Mouse (Mus musculus) liver, postnatal 0 days (tissue): ENCODE measurements around the gene Fam166b. TPM values are rescaled to one million over a fixed set of nuclear protein-coding genes. Genes with fewer than 3 reads are reported as not detected.

Experiments
- ATAC-seq: fragments of 200-750 bp; cut with Nextera tagmentation; 2 replicates; pipeline ENCODE4 v1.8.0; 2017; ENCODE audit warnings: mild to moderate bottlenecking, moderate library complexity
- DNase-seq: peaks from one replicate; pipeline ENCODE4 v3.0.0-alpha.2; 2016
- H3K27ac ChIP-seq: fragments of 300-500 bp; sonication (generic); 2 replicates; pipeline ENCODE4 v1.5.1; 2014; ENCODE audit warnings: antibody characterized with exemption, moderate library complexity, mild to moderate bottlenecking, low read depth
- H3K27me3 ChIP-seq: fragments of 300-500 bp; sonication (generic); 2 replicates; pipeline ENCODE4 v1.6.1; 2014; ENCODE audit warnings: low read length, control low read depth, mixed read lengths; ENCODE audit not compliant: insufficient read depth
- H3K36me3 ChIP-seq: fragments of 300-500 bp; sonication (generic); replicated peaks from 2 replicates; pipeline ENCODE4 v1.6.1; 2014; ENCODE audit warnings: mild to moderate bottlenecking, control low read depth, low read length, moderate library complexity, mixed read lengths; ENCODE audit not compliant: insufficient read depth
- H3K4me1 ChIP-seq: fragments of 300-500 bp; sonication (generic); 2 replicates; pipeline ENCODE4 v1.6.1; 2014; ENCODE audit warnings: antibody characterized with exemption, mild to moderate bottlenecking, control low read depth; ENCODE audit not compliant: insufficient read depth
- H3K4me2 ChIP-seq: fragments of 300-500 bp; sonication (generic); 2 replicates; pipeline ENCODE4 v1.6.1; 2014; ENCODE audit warnings: low read depth, mild to moderate bottlenecking, low read length, moderate library complexity, mixed read lengths
- H3K4me3 ChIP-seq: fragments of 300-500 bp; sonication (generic); 2 replicates; pipeline ENCODE4 v1.5.1; 2014; ENCODE audit warnings: low read depth, low read length
- H3K9ac ChIP-seq: fragments of 300-500 bp; sonication (generic); replicated peaks from 2 replicates; pipeline ENCODE4 v1.6.1; 2014; ENCODE audit warnings: mild to moderate bottlenecking, moderate library complexity
- H3K9me3 ChIP-seq: fragments of 300-500 bp; sonication (generic); 2 replicates; pipeline ENCODE4 v1.6.1; 2016; ENCODE audit warnings: mild to moderate bottlenecking, control low read depth, low read length, mixed read lengths
- CTCF ChIP-seq: sonication (generic); IDR thresholded peaks from 2 replicates; pipeline ENCODE4 v1.5.1; 2016; ENCODE audit warnings: antibody characterized with exemption, low read depth
- EP300 ChIP-seq: IDR thresholded peaks from 2 replicates; pipeline ENCODE4 v1.6.1; 2016; ENCODE audit warnings: antibody characterized with exemption, low read depth, mild to moderate bottlenecking
- WGBS: fragments of 180-500 bp; shearing (Covaris S2); extraction: QIAGEN DNeasy Blood & Tissue Kit; methylation state at CpG from one replicate; pipeline ENCODE4 v1.1.7; 2014; ENCODE audit not compliant: insufficient replicate concordance; 5-methylcytosine and 5-hydroxymethylcytosine counted together
- polyA plus RNA-seq: library from polyadenylated mRNA; unstranded; fragments of >200 nt; fragmentation: Nextera tagmentation; extraction: Ambion mirVana; gene quantifications from 2 replicates; pipeline ENCODE4 v1.2.1, GENCODE M21; 2015

The Fam166b gene
- polyA plus RNA-seq, 1 experiment from 2014 or later, result 0.14 TPM

DNA sequence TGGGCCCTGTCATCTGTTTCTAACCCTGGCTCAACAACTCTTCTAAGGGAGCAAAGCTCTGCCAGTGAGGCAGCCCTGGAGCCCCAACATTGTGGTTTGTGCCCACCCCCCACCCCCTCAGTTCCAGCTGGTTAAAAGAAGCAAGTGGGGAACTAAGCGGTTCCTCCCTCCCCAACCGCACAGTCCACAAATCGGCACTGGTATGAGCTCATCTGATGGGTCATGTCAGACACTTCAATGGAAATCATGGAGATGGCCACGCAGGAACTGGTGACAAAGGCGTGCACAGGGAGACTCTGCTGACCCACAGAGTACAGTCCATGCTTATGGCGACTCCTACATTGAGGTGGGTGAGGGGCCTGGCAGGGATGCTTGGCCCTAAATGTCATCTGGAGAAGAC lies 37.0 kb upstream of the Fam166b start:
- DNase-seq (no peak), ATAC-seq (no peak)
- Histone ChIP-seq H3K27me3 (no peaks in the 10 kb centered on the region), H3K4me1 (no peaks in the 10 kb centered on the region), H3K9ac (no peak overlapping the region), H3K4me2 (no peak overlapping the region), H3K9me3 (no peaks in the 10 kb centered on the region), H3K4me3 (no peak overlapping the region), H3K36me3 (no peaks in the 10 kb centered on the region), H3K27ac (no peak overlapping the region)
- TF ChIP-seq CTCF (no peak), EP300 (no peak)
- 60% methylated on average over 6 of the region's 6 CpGs for WGBS

DNA sequence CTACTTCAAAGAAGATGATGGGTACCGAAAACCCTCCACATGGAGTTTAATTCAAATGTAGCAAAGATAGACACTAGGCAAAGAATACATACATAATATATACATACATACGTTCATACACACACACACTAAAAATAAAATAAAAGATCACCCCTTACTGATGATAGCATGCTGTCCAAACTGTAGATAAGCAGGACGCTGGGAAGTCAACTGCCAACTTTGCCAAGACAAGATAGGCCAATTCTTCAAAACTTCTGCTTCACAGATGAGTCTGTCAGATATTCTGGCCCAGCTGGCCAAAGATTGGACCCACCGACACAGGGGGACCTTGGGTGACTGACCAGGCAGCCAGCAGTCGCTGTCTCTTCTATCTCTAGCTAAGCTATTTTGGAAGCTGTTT lies 34.2 kb upstream of the Fam166b start:
- H3K27ac ChIP-seq, result no peak overlapping the region
- no peaks in the 10 kb centered on the region for H3K27me3 ChIP-seq
- no peak for TF ChIP-seq CTCF
- TF ChIP-seq EP300, result no peak
- H3K9ac ChIP-seq, result no peak overlapping the region
- no peaks in the 10 kb centered on the region for H3K4me1 ChIP-seq
- ATAC-seq (no peak), DNase-seq (no peak)
- 68% methylated on average over 5 of the region's 5 CpGs for WGBS
- H3K4me3 ChIP-seq, result no peak overlapping the region
- H3K4me2 ChIP-seq, result no peak overlapping the region
- H3K9me3 ChIP-seq, result no peaks in the 10 kb centered on the region
- no peaks in the 10 kb centered on the region for H3K36me3 ChIP-seq

DNA sequence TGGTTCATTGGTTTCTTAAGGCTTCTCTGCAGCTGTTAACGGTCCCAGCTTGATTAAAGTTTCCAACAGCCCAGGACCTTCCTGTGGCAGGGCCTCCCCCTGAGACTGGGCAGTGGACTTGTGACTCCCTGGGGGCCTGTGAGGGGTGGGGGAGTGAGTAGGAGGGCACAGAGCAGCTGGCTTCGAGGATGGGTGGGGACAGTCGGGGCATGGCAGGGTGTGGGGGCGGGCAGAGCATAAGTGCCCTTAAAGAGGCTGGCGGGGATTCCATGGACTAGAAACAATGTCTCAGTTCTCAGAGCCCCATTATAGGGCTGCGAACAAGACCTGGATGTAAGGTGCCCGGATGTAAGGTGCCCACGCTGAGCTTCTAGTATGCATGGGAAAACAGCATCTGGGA lies 28.2 kb upstream of the Fam166b start:
- Histone ChIP-seq H3K27ac (peak overlapping the region; percentile 51), H3K4me2 (no peak overlapping the region), H3K27me3 (peaks cover 27% of the 10 kb centered on the region), H3K36me3 (no peaks in the 10 kb centered on the region; the same call in 1 of the 2 replicates), H3K4me3 (no peak overlapping the region), H3K9ac (no peak overlapping the region), H3K9me3 (no peaks in the 10 kb centered on the region), H3K4me1 (peaks cover 13% of the 10 kb centered on the region)
- DNase-seq (peak; percentile 51), ATAC-seq (peak; percentile 50; the same call in 1 of the 2 replicates)
- WGBS, result 28% methylated on average over 8 of the region's 8 CpGs
- TF ChIP-seq EP300 (no peak), CTCF (no peak)

DNA sequence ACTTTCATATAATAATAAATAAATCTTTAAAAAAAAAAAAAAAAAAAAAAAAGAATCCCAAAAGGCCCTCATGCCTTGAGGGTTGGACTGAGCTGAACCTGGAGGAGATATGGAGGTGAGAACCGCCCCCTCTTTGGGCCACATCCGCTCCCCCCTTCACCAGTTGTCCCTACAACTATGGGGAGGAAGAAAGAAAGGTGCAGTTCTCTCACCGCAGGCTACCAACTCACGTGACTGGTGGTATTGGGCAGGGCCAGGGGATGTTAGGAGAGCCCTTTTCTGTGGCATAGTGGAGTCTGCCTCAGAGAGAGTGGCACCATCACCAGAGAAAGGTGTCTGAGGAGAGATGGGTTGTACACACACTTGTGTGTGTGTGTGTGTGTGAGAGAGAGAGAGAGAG lies 27.5 kb upstream of the Fam166b start:
- peaks cover 13% of the 10 kb centered on the region for H3K4me1 ChIP-seq
- no peak overlapping the region for H3K9ac ChIP-seq
- no peak for TF ChIP-seq CTCF
- ATAC-seq (peak; percentile 32; the same call in 1 of the 2 replicates), DNase-seq (peak; percentile 17)
- no peak overlapping the region for H3K4me3 ChIP-seq
- no peaks in the 10 kb centered on the region; the same call in 1 of the 2 replicates for H3K36me3 ChIP-seq
- H3K27me3 ChIP-seq, result peaks cover 27% of the 10 kb centered on the region
- no peak overlapping the region for H3K4me2 ChIP-seq
- 25% methylated on average over 4 of the region's 4 CpGs for WGBS
- H3K27ac ChIP-seq, result peak overlapping the region; percentile 51; the same call in 1 of the 2 replicates
- H3K9me3 ChIP-seq, result no peaks in the 10 kb centered on the region

DNA sequence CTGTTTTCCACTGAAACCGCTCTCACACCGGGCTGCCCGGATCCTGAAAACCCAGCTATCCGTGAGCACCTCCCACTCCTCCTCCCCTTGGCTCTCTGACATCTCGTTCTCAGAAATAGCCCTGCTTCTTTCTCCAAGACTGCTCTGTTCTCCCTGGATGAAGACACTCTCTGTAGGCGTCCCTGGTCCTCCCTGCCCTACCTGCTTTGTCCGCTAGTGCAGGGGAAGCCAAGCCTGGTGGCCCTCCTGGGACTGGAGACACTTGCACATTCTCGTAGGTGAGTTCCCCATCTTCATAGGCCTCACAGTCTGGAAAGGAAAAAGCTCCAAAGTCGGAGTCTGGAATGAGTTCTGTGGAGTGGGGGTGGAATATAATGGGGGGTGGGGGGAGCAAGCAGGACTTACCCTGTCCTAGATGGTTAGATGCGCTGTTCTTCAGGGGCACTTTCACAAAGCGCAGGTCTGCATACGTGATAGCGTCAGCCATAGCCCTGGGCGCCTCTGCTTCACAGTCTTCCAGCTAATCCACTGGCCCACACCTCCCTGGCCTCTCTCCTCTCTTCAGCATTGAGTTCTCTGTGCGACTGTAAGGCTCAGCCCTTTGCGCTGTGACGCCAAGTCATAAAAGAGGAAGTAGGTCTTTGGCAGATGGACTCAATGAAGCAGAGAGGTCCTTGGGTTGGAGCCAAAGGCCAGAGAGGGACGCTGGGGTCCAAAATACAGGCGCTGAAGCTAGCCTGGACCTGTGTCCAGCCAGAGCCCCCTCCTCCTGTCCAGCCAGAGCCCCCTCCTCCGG lies 25.3 kb upstream of the Fam166b start, which contains the start of gene Cd72:
Gene Cd72 (minus strand): TSS at position 588 of the 796 bp plus-strand sequence.
- peak within 1 kb of the TSS; percentile 58 for H3K27ac ChIP-seq
- H3K9me3 ChIP-seq, result no peaks in the 10 kb centered on the region
- peak; percentile 49 for DNase-seq
- H3K4me1 ChIP-seq, result peaks cover 13% of the 10 kb centered on the region
- peaks cover 27% of the 10 kb centered on the region for H3K27me3 ChIP-seq
- WGBS, result 14% methylated on average over 20 of the region's 20 CpGs
- peak within 1 kb of the TSS; percentile 28 for H3K9ac ChIP-seq
- H3K4me3 ChIP-seq, result peak within 1 kb of the TSS; percentile 22
- H3K4me2 ChIP-seq, result peak within 1 kb of the TSS; percentile 53
- peak; percentile 53; the same call in 1 of the 2 replicates for ATAC-seq
- no peak for TF ChIP-seq EP300
- TF ChIP-seq CTCF, result no peak
- H3K36me3 ChIP-seq, result no peaks in the 10 kb centered on the region; the same call in 1 of the 2 replicates

DNA sequence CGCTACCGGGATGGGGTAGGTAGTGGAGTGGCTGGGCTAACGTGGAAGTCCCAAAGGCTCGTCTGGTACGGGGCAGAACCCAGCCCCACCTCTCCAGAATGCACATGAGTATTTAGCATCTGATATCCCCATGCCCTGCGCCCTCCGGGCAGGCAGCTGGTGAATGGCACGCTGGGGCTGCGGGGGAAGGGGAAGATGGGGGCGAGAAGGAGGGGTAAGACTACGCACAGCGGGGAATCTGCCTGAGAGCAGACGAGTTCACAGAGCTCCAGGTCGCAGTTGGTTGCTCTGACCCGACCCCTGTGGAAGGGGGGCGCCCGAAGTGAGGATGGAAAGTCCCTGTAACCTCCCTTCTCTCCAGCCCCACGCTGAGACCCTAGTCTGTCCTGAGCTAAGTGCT lies 24.5 kb upstream of the Fam166b start:
- H3K27ac ChIP-seq, result no peak overlapping the region
- peaks cover 13% of the 10 kb centered on the region for H3K4me1 ChIP-seq
- H3K4me2 ChIP-seq, result peak overlapping the region; percentile 53
- H3K9ac ChIP-seq, result peak overlapping the region; percentile 28; the same call in 1 of the 2 replicates
- no peaks in the 10 kb centered on the region for H3K9me3 ChIP-seq
- DNase-seq (peak; percentile 17), ATAC-seq (no peak)
- H3K4me3 ChIP-seq, result peak overlapping the region; percentile 22
- WGBS, result 1% methylated on average over 18 of the region's 18 CpGs
- no peak for TF ChIP-seq EP300
- TF ChIP-seq CTCF, result no peak
- peaks cover 27% of the 10 kb centered on the region for H3K27me3 ChIP-seq
- no peaks in the 10 kb centered on the region; the same call in 1 of the 2 replicates for H3K36me3 ChIP-seq
